Mouse (Mus musculus): ENCODE measurements at regions not wholly inside any gene's neighbourhood (a gene's known extent, or its start where the extent isn't known, plus 50 kb on each side); places are given as distances from the start of the nearest gene placed in this dataset.

DNA sequence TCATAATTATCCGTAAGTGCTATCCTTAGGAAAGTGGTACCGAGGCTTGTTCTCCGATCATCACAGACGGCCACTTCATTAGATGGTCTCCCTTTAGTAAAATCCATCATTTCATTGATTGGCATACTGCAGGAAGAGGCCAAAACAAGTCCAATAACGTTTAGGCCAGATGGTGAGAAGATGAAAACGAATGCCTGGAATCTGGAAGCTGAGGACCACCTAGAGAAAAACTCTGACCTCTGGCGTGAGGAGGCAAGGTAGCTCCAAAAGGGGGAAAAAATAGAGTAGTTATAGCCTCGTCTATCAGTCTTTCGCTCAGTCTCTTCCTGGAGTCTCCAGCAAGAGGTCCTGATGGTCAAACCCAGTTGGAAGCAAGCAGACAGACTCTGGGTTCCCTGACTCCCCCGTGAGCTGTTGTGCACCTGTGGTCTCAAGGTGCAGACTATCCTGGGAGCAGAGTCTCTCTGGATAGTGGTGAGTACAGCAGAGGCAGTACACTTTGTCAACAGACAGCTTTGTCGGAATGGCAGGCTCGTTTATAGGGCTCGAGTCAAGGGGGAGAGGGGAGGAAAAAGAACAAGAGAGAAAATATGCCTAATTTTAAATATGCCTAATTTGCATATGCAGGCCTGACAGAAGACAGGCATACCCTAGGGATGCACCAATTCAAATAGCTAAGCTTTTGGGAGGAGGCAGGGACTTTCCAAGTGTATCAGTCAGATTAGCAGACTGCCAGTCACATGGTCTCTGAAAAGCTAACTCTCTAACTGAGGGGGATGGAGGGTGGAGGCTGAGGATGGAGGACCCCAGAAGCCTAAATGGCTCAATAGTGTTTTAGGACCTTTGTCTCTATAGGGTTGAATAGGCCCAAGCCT, 73.0 kb upstream of the Atp2b1 start:
- 94% methylated on average over 13 of the region's 13 CpGs for WGBS
- DNase-seq (ENCODE audit: low read depth, low spot score), result no peak

DNA sequence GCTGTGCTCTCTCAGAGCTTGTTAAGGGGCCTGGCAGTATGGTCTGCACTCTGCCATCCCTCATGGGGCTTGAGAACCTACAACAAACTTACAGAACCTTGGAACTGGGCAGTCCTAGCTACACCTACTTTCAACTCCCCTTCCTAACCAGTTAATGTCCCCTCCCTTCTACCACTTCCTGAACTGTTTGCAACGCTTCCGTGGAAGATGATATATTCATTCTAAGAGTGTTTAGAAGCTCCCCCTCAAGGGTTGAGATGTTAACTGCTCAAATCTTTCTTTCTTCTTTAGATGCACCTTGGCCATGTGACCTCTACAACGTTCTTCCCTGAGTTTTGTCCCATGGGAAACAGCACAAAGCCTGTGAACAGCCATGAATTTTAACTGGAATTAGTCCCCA, 72.3 kb upstream of the Atp2b1 start:
- WGBS, result 75% methylated on average over 3 of the region's 3 CpGs
- DNase-seq (ENCODE audit: low read depth, low spot score), result no peak

DNA sequence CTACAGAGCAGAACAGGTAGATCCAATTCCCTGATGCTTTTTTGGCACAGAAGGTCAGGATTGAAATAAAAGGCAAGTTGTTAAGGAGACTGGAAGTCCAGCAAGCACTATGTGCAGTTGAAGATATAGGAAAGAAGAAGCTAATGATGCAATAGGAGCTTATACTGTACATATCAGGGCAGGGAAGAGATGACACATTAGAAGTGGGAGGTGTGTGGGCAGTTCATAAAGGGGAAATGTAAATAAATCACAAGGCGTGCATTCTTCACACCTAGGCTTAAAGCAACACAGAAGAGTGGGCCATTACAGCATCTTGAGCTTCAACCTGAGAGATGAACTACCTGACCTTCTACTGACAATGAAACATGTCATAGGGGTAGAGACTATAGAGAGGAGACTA, 71.5 kb upstream of the Atp2b1 start:
- no peak for DNase-seq (ENCODE audit: low read depth, low spot score)
- 83% methylated on average over 1 of the region's 1 CpGs for WGBS

DNA sequence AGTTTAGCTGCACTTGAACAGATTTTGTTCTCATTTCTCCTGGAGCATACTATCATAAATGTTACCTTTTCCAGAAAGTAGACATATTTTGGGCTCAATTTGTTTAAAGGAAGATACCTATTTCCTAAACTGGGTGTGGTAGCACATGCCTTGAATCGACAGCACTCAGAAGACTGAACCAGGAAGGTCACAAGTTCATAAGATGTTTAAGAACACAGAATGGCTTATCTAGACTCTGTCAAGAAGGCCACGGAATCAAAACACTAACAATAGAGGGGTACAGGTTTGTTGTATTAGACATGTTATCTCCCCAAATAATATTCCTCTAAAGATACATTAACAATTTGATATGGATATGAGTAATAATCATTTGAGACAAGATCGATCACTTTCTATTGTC, 64.4 kb upstream of the Atp2b1 start:
- 57% methylated on average over 3 of the region's 3 CpGs for WGBS
- DNase-seq (ENCODE audit: low read depth, low spot score), result no peak

DNA sequence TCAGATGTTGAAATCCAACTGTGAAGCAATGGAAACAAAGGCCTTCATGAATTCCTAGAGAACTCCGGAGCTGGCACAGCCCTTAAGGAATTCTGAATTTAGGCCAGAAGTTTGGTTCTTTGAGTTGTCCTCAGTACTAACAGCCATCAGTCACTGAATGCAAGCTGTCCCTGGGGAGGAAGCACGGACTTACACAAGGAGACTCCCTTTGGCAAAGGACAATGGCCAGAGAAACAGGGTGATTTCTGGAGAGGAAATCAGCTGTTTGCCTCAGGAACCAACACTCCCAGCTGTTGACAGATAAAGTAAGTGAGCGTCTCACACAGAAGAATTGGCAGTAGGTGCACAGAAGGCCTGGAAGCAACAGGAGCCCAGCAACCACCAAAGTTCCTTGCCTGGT, 56.8 kb upstream of the Atp2b1 start:
- DNase-seq (ENCODE audit: low read depth, low spot score), result no peak
- WGBS, result 62% methylated on average over 3 of the region's 3 CpGs

DNA sequence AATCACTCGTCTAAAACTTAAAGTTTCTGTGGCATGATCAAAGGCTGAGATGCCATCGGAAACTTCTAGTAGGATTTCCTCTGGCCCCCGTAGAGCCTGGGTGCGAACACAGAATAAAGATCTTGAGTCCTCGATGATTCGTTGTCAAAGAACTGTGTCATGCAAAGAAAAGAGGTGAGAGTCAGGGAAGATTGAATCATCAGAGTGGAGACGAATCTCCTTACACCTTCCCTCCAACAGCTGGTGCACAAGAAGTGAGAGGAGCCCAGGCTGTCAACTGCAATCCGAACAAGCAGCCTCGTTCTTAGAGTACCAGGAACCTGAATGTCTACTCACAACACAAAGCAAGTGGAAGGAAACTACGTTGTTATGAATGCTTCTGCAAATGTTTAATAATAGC, 52.7 kb upstream of the Atp2b1 start:
- DNase-seq (ENCODE audit: low read depth, low spot score), result no peak
- WGBS, result 85% methylated on average over 10 of the region's 10 CpGs

DNA sequence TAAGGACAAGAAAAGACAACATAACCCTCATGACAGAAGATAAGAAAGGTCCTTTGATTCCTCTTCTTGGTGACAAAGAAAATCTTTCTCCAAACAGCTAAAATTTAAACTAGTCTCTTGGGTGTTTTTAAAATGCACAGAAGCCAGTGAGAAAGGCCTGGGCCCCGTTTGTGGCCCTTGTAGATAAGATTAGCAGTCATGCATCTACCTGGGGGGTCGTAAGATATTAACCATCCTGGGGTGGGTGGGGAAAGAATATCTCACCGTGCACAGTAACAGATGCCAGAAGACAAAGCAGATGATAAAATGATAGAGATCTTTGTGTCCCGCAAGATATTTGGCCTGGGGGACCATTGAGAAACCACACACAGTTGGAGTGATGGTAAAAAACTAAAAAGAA, 51.5 kb upstream of the Atp2b1 start:
- 80% methylated on average over 4 of the region's 4 CpGs for WGBS
- no peak for DNase-seq (ENCODE audit: low read depth, low spot score)

DNA sequence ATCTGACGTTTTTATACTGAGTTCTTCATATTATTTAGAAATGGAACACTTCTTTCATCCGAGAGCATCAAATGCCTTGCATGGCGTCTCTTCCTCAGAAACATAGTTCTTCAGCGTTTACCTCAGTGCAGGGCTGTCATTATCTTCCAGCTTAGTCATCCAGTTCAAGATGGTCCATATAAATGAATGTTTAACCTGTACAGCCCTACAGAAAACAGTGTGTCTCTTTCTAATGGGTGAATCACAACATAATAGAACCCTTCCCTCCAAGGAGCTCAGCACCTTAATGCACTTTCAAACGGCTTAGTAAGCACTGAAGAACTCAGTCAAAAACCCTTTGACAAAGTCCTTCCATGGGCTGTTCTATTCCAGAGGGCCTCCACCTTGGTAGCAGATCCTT, 49.8 kb upstream of the Atp2b1 start:
- peak; percentile 24 for DNase-seq (ENCODE audit: low read depth, low spot score)
- 55% methylated on average over 5 of the region's 5 CpGs for WGBS
